Mouse (Mus musculus) thymus, adult 2 months (tissue): ENCODE results near the gene Tacc2.

ENCODE experiments used
- CTCF ChIP-seq: fragments of 200-500 bp; IDR thresholded peaks from 2 replicates; pipeline ENCODE4 v1.5.1; 2012; ENCODE audit warnings: mild to moderate bottlenecking, control low read depth, low read length, moderate library complexity, borderline replicate concordance; ENCODE audit not compliant: control insufficient read depth, poor library complexity, insufficient read depth; ENCODE audit errors: extremely low read depth
- POLR2A ChIP-seq: fragments of 200-500 bp; IDR thresholded peaks from 2 replicates; pipeline ENCODE4 v1.6.1; 2012; ENCODE audit warnings: mild to moderate bottlenecking, low read length, control low read depth, moderate library complexity; ENCODE audit not compliant: control insufficient read depth, poor library complexity, insufficient read depth; ENCODE audit errors: extremely low read depth

DNA sequence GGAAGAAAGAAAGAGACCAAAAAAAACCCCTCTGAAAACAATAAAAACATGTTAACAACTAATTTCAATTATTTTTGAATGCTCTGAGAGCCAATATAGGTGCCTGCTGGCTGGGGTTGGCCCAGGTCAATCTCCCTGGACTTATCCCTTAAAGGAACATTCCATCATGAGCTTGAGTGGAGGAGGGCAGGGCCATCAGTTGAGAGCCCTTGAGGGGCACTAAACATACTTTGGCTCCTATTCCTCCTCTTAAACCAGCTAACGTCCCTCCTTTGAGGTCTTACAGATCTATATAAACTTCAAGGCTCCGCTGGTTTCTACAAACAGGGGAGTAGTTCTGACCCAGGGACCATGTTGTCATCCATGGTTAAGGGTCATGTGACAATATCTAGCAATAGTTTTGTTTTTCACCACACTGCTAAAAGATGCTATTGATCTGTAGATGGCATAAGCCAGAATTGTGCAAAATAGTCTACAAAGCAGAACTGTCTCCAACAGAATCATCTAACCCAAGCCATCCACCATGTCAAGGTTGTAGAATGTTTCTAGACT, 9.4 kb downstream of the Tacc2 start:
- TF ChIP-seq CTCF (no peak), POLR2A (no peak)
